Mouse (Mus musculus): ENCODE measurements around the gene Nxph2.

The Nxph2 gene

DNA sequence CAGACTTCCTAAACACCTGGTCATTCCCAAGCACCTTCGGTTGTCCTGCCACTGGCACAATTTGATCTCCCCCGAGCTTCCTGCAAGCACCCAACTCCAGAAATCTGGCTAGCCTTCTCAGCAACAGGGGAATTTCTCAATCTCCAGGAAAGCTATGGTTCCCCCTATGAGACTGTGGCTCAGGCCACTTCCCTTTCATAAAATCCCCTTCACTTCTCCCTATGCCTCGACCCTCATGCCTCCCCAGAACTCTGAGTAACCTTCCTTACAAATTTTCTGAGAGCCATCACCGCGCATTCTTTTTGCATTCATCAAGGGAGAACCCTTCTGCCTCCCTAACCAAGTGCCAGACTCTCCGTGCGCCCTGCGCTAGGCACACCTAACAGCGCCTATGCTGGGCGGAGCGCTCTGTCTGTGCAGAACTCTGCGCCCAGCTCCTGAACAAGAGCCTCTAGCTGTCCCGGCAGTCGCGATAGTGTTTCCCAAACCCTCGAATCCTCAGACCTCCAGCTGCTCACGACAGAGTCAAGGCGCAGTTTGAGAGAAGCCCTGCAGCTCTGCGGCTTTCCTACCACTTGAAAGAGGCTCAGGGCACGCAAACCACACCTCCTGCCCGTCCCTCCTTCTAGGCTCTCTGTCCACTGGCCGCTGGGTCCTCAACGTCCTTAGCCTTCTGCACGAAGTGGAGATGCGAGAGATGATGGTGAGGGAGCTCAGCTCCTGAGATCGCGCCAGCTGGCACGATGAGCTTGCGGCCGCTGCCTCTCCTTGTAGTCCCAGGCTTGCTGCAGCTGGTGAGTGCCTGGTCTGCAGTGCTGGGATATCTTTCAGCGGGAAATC is at the start of gene Nxph2:
Nxph2 (plus strand) TSS at position 501 of the 840 bp plus-strand sequence.
- peak; percentile 3 for DNase-seq (ENCODE audit: low spot score)

DNA sequence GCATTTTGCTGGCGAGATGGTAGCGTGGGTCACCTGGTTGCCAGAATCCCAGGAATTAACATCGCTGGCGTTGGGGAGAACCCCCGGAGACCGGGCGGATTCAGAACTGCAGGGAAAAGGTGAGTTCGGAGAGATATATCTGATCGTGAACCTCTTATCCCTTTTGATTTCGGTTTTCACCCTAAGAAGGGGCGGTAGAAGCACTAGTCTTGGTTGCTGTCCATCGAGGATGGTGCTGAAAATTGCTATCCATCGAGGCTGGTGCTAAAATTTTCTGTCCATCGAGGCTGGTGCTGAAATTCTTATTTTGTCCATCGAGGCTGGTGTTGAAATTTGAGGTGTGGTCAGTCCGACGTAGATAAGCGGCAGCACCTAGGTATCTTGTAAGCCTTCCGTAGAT is 30.1 kb upstream of the Nxph2 start:
- DNase-seq (ENCODE audit: low spot score) = peak; percentile 6

DNA sequence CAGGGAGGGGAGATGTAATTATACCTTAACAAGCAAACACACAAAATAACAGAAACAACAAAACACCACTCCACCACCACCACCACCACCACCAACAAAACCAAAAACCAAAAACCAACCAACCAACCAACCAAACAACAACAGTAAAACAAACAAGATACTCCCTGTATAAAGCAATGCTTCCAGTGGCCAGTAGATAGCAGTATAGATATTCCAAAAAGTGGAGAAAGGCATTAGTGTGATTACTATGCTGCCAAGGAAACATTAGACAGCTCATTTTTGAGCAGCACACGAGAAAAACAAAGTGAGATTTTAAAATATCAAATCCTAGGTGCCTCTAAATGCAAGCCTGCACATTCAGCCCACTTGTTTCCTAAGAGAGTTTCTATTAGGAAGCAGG is 6.2 kb upstream of the Nxph2 start:
- DNase-seq (ENCODE audit: low spot score) = no peak

Measured in urinary bladder, postnatal 14 days (tissue).